Mouse (Mus musculus) hindbrain, postnatal 0 days (tissue): ENCODE data around the gene Cpt2. TPM values are rescaled to one million over a fixed set of nuclear protein-coding genes. Genes with fewer than 3 reads are reported as not detected.

ENCODE experiments used
- ATAC-seq: fragments of 200-750 bp; cut with Nextera tagmentation; 2 replicates; pipeline ENCODE4 v1.8.0; 2017; ENCODE audit warnings: mild to moderate bottlenecking, moderate TSS enrichment, moderate library complexity
- DNase-seq: peaks from one replicate; pipeline ENCODE4 v3.0.0-alpha.2; 2015; ENCODE audit warnings: low spot score
- H3K27ac ChIP-seq: fragments of 300-500 bp; sonication (generic); 2 replicates; pipeline ENCODE4 v1.5.1; 2014; ENCODE audit warnings: mild to moderate bottlenecking
- H3K27me3 ChIP-seq: fragments of 300-500 bp; sonication (generic); 2 replicates; pipeline ENCODE4 v1.6.1; 2014; ENCODE audit warnings: low read length, mixed read lengths; ENCODE audit not compliant: insufficient read depth
- H3K36me3 ChIP-seq: fragments of 300-500 bp; sonication (generic); 2 replicates; pipeline ENCODE4 v1.6.1; 2014; ENCODE audit warnings: low read length, mixed read lengths; ENCODE audit not compliant: insufficient read depth
- H3K4me1 ChIP-seq: fragments of 300-500 bp; sonication (generic); 2 replicates; pipeline ENCODE4 v1.6.1; 2014; ENCODE audit warnings: antibody characterized with exemption, low read length, mixed read lengths; ENCODE audit not compliant: insufficient read depth
- H3K4me2 ChIP-seq: fragments of 300-500 bp; sonication (generic); 2 replicates; pipeline ENCODE4 v1.6.1; 2014; ENCODE audit warnings: low read depth, mild to moderate bottlenecking, low read length, moderate library complexity, mixed read lengths
- H3K4me3 ChIP-seq: fragments of 300-500 bp; sonication (generic); 2 replicates; pipeline ENCODE4 v1.5.1; 2014; ENCODE audit warnings: low read length
- H3K9ac ChIP-seq: fragments of 300-500 bp; sonication (generic); replicated peaks from 2 replicates; pipeline ENCODE4 v1.6.1; 2014; ENCODE audit warnings: mild to moderate bottlenecking, low read length, moderate library complexity, mixed read lengths
- H3K9me3 ChIP-seq: fragments of 300-500 bp; sonication (generic); 2 replicates; pipeline ENCODE4 v1.6.1; 2016; ENCODE audit warnings: low read length, mixed read lengths
- CTCF ChIP-seq: IDR thresholded peaks from 2 replicates; pipeline ENCODE4 v1.5.1; 2016; ENCODE audit warnings: antibody characterized with exemption, control low read depth, low read depth
- WGBS: fragments of 180-500 bp; shearing (Covaris S2); extraction: QIAGEN DNeasy Blood & Tissue Kit; methylation state at CpG from one replicate; pipeline ENCODE4 v1.1.7; 2014; 5-methylcytosine and 5-hydroxymethylcytosine counted together
- polyA plus RNA-seq: library from polyadenylated mRNA; unstranded; fragments of >200 nt; fragmentation: Nextera tagmentation; extraction: Ambion mirVana; gene quantifications from 2 replicates; pipeline ENCODE4 v1.2.1, GENCODE M21; 2015
- total RNA-seq: library from RNA; depleted of rRNA; stranded (reverse); fragments of >200 nt; gene quantifications from 2 replicates; pipeline ENCODE4 v1.2.3, GENCODE M21; 2014

Cpt2 gene
- total and polyA plus RNA-seq, 2 experiments from 2014 or later: 13.8 to 17.4 TPM

DNA sequence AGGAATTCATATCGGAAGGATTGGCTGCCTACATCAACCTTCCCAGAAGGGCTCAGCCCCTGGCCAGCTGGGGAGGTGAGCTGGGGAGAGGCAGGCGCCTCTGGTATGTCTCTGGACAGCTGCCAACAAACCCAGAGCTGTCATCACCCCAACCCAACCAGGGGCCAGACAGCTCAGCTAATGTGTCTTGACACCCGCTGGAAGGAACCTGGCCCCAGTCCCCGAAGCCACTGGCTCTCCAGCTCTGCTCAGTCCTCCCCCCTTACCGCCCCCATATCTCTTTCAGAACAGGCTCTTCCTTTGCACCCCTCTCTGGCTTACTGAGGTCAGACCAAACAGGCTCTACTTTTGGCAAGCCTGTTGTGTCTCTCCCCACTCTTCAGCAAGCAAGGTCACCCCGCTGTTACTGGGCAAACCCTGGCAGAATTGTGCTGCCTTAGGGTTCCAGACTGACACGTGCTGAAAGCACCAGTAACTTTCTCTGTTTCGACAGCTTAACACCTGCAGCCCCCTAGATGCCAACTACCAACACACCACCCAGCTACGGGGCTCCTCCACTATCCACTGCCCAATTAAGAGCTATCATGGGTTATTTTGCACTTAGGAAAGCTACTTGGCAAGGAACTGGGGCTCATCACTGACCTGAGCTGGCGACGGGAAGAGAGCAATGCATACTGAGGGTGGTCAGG is 38.8 kb upstream of the Cpt2 start:
- ATAC-seq: peak; percentile 43; the same call in 1 of the 2 replicates
- H3K36me3 ChIP-seq: no peaks in the 10 kb centered on the region
- no peak overlapping the region for H3K27ac ChIP-seq
- H3K9me3 ChIP-seq: no peaks in the 10 kb centered on the region
- 0 out of 2 replicates have a peak, but pooled peaks cover 4% of the 10 kb centered on the region for H3K4me1 ChIP-seq
- no peak overlapping the region for H3K4me3 ChIP-seq
- H3K27me3 ChIP-seq: no peaks in the 10 kb centered on the region
- H3K4me2 ChIP-seq: no peak overlapping the region
- no peak overlapping the region for H3K9ac ChIP-seq
- TF ChIP-seq CTCF: no peak
- WGBS: 52% methylated on average over 11 of the region's 11 CpGs
- peak; percentile 46 for DNase-seq

DNA sequence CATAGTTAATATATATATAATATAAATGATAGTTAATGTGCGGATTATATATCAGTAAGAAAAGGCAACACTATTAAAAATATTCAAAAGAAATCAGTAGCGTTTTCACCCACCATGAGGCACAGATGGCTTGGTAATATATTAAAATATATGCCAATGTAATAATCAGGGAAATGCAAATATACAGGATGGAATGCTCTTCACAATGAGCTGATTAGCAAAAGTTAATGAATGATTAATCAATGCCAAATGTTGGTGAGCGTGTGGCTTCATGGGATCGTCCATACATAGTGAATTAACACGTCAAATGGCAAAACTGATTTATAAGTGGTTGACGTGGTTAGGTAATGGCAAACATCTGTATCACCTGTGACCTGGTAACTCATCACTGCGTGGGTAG is 35.1 kb upstream of the Cpt2 start:
- 73% methylated on average over 7 of the region's 7 CpGs for WGBS
- H3K4me3 ChIP-seq: no peak overlapping the region
- ATAC-seq: no peak
- DNase-seq: no peak
- no peak overlapping the region for H3K9ac ChIP-seq
- no peak for TF ChIP-seq CTCF
- no peaks in the 10 kb centered on the region for H3K9me3 ChIP-seq
- H3K27ac ChIP-seq: no peak overlapping the region
- H3K4me1 ChIP-seq: 0 out of 2 replicates have a peak, but pooled peaks cover 4% of the 10 kb centered on the region
- H3K4me2 ChIP-seq: no peak overlapping the region
- H3K36me3 ChIP-seq: no peaks in the 10 kb centered on the region
- H3K27me3 ChIP-seq: no peaks in the 10 kb centered on the region

DNA sequence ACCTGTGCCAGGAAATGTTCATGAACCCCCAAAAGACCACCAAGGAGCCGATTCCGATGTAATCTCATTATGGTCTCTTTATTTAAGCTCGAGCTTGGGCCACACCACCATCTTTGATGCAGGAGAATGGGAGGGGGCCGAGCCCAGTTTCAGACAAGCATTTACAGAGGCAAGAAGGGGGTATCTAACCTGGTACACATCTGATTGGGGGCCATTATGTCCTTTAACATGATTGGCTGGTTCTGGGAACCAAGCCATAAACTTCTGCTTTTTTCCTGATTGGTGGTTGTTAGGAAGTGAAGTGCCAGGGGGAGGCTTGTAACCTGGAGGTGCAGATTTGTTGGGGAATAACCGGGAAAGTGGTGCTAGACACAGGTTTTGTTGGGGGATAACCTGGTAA is 32.3 kb upstream of the Cpt2 start:
- ATAC-seq (no peak), DNase-seq (no peak)
- TF ChIP-seq CTCF: no peak
- Histone ChIP-seq H3K4me3 (no peak overlapping the region), H3K4me1 (no peaks in the 10 kb centered on the region), H3K9me3 (no peaks in the 10 kb centered on the region), H3K9ac (no peak overlapping the region), H3K27me3 (no peaks in the 10 kb centered on the region), H3K4me2 (no peak overlapping the region), H3K27ac (no peak overlapping the region), H3K36me3 (no peaks in the 10 kb centered on the region)
- 37% methylated on average over 5 of the region's 5 CpGs for WGBS

DNA sequence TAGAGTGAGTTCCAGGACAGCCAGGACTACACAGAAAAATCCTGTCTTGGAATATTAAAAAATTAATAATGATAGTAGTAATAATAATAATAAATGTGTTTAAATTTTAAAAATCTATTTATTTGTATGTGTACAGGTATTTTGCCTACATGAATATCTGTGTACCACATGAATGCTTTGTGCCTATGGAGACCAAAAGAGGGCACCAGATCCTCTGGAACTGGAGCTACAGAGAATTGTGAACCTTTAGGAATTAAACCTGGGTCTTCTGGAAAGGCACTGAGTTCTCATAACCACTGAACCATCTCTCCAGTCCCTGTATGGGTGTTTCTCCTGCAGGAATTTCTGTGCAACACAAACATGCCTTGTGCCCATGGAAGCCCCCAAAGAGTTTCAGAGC is 29.4 kb upstream of the Cpt2 start:
- Histone ChIP-seq H3K36me3 (no peaks in the 10 kb centered on the region), H3K27me3 (no peaks in the 10 kb centered on the region), H3K9ac (no peak overlapping the region), H3K4me1 (no peaks in the 10 kb centered on the region), H3K27ac (no peak overlapping the region), H3K4me3 (no peak overlapping the region), H3K9me3 (no peaks in the 10 kb centered on the region), H3K4me2 (no peak overlapping the region)
- peak; percentile 39 for DNase-seq
- peak; percentile 55 for TF ChIP-seq CTCF
- no peak for ATAC-seq

DNA sequence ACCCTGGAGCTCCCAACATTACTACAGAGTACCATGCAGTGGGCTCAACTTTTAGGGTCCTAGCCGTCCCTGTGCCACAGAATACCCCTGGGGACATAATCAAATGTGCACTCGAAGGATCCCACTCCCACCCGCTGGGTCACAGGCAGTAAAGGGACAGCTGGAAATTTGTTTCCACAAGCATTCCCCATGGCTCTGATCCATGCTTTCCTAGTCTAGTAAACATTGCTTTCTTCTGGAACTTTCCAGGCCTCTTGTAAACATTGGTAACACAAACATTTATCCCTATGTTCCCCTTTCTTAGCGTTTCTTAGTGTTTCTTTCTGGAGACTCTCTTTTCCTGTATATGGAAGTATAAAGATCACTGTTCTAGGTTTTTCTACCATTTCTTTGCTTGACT is 26.5 kb upstream of the Cpt2 start:
- WGBS: 77% methylated on average over 4 of the region's 4 CpGs
- H3K27ac ChIP-seq: no peak overlapping the region
- H3K4me1 ChIP-seq: no peaks in the 10 kb centered on the region
- no peaks in the 10 kb centered on the region for H3K36me3 ChIP-seq
- no peak overlapping the region for H3K4me3 ChIP-seq
- DNase-seq: no peak
- TF ChIP-seq CTCF: no peak
- no peaks in the 10 kb centered on the region for H3K27me3 ChIP-seq
- no peak for ATAC-seq
- H3K9me3 ChIP-seq: no peaks in the 10 kb centered on the region
- H3K4me2 ChIP-seq: no peak overlapping the region
- H3K9ac ChIP-seq: no peak overlapping the region

DNA sequence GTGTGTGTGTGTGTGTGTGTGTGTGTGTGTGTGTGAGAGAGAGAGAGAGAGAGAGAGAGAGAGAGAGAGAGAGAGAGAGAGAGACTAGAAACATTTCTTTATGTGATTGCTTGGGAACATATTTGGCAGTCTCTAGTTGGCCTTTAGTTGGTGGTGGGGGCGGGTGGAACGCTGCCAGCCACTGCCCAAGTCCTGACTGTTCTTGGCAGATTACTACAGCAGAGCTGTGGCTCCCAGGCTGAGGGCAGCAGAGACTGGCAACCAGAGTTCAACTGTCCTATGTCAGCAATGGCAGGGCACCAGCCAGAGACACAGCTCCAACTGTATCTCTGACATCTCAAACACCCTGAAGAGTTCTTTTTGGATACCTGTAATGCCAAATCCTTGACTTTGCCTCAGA is 20.7 kb upstream of the Cpt2 start:
- H3K9me3 ChIP-seq: no peaks in the 10 kb centered on the region
- DNase-seq: peak; percentile 81
- H3K9ac ChIP-seq: no peak overlapping the region
- ATAC-seq: peak; percentile 73; the same call in 1 of the 2 replicates
- TF ChIP-seq CTCF: no peak
- no peaks in the 10 kb centered on the region for H3K27me3 ChIP-seq
- no peak overlapping the region for H3K4me2 ChIP-seq
- H3K4me3 ChIP-seq: no peak overlapping the region
- WGBS: 33% methylated on average over 2 of the region's 2 CpGs
- H3K27ac ChIP-seq: no peak overlapping the region
- no peaks in the 10 kb centered on the region for H3K4me1 ChIP-seq
- no peaks in the 10 kb centered on the region for H3K36me3 ChIP-seq

DNA sequence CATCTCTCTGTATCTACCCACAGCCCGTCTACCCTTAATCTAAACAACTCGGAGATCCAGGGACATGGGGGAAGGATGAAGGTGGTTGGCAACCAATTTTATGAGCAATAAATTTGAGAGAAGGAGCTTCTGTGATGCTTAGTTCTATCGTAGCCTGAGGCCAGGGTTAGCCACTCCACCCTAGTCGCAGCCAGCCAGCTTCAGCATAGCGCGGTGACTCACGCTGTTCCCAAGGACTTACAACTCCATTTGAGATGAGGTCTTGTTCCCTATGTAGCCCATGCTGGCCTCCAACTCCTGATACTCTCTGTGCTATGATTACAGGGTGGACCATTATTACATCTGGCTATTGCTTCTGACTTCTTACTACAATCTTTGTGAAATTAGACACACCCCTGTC is 19.3 kb upstream of the Cpt2 start:
- no peaks in the 10 kb centered on the region for H3K9me3 ChIP-seq
- TF ChIP-seq CTCF: no peak
- peaks cover under 1% of the 10 kb centered on the region; the same call in 1 of the 2 replicates for H3K4me1 ChIP-seq
- no peak for ATAC-seq
- H3K4me2 ChIP-seq: no peak overlapping the region
- no peak for DNase-seq
- no peaks in the 10 kb centered on the region for H3K36me3 ChIP-seq
- H3K4me3 ChIP-seq: no peak overlapping the region
- no peak overlapping the region for H3K9ac ChIP-seq
- H3K27ac ChIP-seq: no peak overlapping the region
- no peaks in the 10 kb centered on the region for H3K27me3 ChIP-seq
- 97% methylated on average over 7 of the region's 7 CpGs for WGBS
